Mouse (Mus musculus) thymus, postnatal 36 days (tissue): ENCODE measurements around the gene Cfap61.

Experiments
- DNase-seq, 2 experiments: peaks; one replicate each; pipeline ENCODE4 v3.0.0; 2022; ENCODE audit warnings: mixed read lengths in 2 of 2

Gene Cfap61

DNA sequence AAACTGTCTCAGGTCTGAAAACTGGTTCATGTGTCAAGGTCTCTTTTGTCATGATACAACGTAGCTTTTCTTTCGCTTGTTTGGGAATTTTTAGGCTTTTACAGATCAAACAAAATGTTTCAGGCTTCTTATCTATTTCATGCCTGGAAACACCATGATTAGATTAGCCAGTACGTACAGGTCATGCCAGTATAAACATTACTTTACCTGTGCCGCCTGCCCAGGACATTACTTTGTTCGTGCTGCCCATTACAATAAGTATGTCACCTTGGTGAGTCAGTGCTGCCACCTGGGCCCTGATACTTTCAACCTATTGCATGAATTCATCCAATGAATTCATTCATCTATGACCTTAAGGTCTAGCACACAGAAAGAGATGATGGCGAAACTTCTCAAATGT is 88.3 kb downstream of the Cfap61 start:
- DNase-seq = no peak

DNA sequence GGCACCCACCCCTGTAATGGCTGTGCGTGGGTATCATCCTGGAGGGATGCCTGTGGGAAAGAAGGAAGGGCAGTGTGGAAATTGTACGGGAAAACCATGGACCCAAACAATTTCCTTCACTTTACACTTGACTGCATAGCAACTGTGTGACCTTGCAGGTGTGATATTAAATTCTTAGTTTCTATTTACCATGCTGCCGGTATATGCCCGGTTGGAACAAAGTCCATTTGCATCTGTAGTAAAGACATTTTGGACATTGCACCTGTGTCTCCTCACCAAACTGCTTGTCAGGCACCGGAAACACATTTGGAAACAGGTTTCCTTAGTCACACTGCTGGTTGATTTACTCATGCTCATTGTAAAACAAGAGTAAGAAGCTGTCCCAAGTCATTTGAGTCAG is 109.1 kb downstream of the Cfap61 start:
- DNase-seq = no peak

DNA sequence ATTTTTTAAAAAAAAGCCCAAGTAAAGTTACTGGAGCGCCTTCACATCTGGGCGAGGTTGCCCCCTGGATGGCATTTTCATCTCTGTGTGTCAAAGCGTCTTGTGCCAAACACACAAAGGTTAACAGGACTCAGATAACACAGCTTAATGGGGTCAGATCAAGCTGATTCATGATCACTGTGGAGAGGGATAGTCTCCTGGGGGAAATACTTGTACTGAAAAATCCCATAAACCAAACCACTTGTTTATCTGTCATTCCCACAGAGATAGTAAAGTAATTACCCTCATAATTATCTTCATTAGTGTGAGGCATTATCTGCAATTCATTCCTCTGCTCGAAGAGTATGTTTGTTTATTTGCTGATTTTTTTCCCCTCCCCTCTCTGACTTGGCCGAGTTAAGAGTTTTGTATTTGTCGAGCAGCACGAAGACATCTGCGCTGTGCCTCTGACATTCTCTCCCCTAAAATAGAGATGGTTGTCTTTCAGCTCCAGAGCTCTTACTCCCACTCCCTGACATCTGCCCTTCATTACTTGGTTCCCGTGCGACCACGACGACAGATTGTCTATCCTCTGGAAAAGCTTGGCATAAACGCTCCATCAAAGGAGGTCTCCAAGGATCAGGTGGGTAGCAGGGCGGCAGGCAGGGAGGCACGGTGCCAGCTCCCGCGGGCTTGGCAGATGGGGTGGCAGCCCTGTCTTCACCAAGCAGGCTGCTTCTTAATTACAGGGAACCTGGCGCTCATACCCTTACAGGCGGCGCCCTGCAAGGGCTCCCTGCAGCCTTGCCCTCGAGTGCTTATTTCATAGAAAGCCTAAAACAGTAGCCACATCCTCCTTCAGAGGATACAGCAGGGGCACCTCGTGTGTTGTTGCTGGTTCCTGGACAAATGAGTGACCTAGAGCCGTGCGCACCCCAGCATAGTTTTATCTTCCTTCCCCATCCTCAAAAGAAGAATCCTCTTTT is 110.6 kb downstream of the Cfap61 start:
- no peak for DNase-seq

DNA sequence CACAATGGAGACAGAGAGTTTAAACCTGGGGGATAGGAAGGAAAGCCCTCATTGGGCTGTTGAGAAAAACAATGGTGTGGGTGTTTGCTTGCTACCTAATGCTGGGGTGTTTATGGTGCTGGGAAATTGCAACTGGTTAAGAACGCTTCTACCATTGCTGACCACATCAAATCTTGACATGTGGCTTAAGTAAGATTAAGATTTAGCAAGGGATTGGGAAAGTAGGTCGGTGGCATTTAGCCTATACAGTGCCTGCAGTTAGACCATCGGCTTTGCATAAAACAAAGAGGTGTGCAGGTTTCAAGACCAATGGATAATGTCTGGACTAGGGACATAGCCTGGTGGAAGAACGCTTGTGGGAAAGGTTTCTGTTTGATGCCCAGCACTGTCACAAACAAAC is 113.1 kb downstream of the Cfap61 start:
- DNase-seq = no peak

DNA sequence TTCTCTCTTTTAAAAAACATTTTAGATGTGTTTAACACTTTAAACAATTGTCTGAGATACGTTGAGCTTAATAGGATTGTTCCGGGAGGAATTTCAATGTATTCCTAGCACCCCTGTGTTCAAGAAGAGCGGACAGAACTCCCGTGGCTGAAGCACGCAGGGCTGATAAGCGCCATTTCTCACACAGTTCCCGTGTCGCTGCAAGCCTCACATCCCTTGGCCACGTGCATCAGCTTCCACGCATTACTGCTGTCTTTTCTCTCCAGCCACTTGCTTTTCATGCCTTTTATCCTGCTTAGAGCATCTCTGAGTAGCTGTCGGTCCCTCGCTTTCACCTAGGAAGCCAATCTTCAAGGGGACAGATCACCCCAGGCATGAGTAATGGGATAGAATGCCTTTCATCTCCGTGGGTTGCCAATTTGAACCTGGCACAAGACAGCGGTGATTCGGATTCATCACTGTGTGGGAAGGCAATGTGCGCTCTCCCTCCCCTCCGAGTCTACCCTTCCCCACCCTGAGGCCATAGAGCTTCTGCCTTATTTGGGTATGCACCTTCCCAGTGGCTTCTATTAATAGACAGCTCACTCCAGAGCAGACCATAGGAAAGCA is 113.7 kb downstream of the Cfap61 start:
- no peak for DNase-seq

DNA sequence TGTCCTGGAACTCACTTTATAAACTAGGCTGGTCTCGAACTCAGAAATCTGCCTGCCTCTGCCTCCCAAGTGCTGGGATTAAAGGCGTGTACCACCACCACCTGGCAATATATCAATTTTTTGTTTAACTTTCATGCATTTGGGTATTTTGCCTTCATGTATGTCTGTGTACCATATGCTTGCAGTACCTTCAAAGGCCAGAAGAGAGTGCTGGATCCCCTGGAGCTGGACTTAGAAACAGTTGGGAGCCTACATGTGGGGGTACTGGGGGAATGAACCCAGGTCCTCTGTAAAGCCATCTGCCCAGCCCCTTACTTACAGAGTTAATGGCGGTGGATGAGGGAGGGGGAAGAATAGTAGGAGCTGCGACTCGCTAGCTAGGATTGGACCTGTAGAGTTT is 114.8 kb downstream of the Cfap61 start:
- DNase-seq = no peak

DNA sequence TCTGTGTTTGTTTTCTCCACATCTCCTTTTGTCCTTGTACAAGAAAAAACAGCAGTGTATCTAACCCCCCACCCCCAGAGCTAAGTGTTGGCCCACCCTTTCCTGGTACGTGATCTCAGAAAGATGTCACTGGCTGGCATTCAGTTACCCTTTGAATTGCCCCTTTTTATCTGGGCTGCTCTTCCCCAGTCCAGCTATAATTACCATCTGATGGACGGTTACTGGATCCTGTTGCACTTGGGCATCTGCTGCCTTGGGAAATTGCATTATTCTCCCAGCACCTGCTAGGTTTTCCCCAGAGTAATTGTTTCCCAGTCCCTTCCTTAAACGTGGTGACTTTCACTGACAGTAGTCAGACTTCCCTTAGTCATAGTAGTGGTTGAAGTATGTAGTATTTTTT is 115.5 kb downstream of the Cfap61 start:
- no peak for DNase-seq

DNA sequence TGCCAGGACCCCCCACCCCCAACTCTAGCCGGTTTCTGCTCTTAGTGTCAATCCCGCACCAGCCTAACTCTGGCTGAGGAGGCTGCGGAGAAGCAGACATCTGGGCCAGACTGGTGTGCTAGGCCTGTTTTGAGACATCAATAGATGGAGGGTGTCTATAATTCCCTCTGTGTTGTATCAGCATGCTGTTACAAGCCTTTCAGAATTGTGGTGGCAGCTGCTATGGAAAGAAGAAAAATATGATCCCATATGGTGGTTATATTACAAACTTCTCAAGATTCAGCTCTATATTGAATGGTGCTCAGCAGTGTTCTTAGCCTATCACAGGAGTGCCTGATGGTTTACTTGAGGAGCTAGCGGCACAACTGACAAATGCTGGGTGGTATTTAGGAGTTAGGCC is 116.8 kb downstream of the Cfap61 start:
- no peak for DNase-seq

DNA sequence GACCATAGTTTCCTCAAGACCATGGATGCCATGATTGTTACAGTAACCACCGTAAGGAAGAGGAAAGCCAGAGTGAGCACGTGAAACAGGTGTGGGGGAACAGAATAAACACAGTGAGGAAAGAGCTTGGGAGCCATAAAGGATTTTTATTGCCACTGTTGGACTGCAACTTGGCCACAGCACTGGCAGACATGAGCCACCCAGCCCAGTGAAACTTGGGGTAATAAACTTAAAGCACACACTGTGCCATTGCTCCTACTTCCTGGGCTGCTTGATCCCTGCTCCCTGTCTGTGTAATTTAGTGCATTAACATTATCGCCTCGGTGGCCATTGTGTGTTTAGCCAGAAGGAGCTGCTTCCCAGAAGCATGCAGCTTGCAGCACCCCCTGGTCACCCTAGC is 122.5 kb downstream of the Cfap61 start:
- DNase-seq = no peak

DNA sequence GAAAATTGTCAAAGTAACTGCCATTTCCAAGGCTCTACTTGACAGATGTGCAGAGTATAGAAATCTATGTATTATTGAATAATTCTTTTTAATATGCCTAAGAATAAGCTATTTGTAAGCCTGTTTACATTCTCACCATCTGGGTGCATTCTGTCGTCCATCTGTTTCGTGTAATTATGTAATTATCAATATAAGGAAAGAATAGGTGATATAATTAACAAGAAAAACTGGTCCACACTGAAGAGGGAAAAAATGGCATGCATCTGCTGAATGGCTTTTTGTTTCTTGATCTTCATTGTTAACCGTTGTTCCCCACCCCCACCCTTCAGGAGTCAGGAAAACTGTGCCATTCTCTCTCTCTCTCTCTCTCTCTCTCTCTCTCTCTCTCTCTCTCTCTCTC is 124.2 kb downstream of the Cfap61 start:
- no peak for DNase-seq

DNA sequence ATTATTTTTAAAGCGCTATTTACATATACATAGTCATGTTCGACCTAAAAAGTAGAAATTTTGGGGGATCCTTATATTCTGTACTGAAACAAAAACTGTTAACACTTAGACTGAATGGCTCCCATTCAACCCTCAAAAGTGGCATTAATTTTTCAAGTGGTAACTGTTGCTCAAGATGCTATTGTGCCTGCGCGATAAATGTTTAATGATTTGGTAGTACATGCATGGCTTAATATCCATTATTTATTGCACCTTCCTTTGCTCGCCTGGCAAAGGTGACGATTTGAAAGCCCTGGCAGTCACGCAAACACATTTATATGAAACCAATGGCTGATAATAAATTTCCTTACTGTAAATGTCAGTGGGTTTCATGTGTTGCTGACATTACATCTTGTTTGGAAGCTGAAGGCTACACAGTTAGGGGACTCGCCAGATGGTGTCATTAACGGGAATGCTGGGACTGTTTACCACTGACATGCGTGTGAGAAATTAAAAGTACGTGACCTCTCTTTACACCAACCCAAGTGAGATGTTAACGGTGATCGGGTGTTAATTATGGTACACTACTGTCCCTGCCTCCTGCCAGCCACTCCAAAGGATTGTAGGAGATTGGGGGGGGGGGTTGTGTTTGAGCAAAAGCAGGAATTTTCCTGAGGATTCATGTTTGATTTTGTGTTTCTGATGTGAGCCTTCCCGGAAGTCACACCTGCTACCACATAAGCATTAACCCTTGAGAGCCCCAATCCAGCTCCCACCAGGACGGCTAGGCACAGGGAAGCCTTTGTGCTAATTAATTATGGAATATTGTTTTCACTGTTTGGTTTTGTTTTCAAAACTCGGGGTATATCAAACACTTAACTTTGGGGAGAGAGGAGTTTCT is 127.1 kb downstream of the Cfap61 start:
- DNase-seq = no peak

DNA sequence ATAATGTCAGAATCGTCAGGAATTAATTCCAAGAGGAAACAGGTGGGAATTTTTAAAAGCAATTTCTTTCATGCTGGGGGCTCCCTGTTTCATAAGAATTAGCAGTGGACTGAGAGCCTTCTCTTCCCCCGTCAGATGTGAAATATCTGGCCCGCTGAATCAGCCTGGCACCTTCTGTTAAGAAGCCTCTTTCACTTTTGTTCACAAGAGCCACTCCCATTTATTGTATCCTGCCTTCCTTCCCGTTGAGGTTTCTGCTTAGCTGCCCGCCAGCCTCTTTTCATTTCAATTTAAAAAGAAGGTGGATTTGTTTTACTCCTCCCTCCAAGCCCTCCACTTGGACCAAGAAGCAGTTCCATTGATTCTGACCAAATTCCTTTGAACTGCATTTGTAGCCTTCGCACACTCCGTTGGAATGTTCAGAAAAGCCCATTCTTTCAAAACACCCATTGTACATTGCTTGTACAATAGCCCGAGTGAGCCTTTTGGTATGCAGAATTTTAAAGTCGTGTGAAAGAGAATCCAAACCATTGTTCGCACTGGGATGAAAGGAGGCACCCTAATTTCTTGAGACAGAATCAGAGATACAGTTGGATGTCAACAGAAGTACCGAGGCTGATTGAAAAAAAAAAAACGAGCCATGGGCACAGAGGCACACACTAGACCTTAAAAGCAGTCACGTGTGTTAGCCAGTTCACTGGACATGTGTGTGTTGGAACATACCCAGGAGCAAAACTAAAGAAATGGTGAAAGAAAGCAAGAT is 127.9 kb downstream of the Cfap61 start:
- DNase-seq = no peak

DNA sequence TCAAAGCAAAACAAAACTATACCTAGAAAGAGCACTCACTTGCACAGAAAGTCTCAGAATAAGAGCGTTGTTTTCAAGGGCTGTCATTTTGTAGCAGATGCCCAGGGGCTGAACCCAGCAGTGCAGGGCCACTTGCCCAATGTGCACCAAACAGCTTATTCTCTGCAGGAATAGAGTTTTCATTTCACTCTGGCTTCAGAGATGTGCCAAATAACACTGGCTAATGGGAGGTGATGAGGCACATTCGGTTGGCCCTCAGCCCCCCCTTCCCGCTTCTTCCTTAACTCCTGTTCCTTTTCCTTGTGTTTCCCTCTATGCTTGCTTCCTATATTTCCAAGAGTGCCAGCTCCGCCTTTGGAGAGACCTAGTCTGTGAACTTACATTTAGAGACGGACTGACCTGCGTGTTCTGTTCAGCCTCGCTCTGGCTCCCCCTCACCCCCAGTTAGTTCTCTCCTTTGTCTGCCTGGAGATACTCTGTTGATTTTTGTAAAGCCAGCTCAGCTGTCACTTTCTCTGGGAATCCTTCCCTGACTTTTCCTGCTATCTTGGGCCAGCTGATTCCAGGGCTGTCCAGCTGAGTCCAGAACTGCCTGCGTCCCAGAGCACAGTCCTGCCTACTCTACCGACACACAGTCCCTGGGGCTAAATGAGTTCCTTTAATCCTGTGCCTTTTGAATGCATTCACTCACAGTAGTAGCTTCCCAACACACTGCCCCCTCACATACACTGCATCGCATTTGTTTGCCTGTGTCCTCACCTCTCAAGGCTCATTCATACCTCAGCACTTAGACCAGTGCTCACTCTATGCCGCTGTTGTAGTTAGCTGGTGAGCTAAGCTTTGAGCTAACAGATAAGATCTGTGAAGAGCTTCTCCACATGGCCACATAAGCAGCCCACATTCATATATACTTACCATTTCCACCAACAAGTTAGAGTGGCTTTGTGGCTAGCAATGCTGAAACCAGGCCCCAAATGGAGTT is 128.8 kb downstream of the Cfap61 start:
- no peak for DNase-seq

DNA sequence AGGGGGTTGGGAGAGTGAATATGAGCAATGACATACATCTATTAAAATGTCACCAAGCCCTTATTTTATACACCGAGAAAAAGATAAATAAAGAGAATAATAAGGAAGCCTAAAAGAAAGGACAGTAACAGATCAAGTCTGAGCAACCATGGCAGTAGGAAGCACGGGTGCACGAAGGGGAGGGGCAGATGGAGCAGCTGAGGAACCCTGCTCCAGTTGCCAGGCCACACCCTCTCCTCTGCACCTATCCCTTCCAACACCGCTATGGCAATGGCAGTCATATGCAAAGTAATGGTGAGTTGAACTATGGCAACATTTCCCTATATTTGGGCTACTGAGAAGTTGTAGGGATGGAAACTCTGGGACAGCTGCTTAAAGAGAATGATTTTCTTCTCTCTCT is 132.8 kb downstream of the Cfap61 start:
- DNase-seq = no peak

DNA sequence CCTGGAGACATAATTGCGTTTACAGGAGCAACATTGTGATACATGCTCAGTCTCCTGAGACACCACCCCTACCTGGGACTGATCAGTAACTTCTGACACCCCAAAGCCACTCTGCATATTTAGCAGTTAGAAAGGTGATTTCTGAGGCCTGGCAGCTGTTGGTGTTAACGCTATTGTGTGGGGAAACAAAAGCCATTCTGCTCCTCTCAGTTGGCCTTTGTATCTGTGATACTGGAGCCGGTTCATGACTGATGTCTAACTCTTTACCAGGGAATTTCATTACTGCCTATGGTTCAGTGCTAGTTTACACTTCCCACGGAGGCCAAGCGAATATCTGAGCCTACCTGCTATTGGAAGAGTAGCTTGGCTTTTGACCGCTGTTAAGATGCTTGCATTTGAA is 138.7 kb downstream of the Cfap61 start:
- no peak for DNase-seq

DNA sequence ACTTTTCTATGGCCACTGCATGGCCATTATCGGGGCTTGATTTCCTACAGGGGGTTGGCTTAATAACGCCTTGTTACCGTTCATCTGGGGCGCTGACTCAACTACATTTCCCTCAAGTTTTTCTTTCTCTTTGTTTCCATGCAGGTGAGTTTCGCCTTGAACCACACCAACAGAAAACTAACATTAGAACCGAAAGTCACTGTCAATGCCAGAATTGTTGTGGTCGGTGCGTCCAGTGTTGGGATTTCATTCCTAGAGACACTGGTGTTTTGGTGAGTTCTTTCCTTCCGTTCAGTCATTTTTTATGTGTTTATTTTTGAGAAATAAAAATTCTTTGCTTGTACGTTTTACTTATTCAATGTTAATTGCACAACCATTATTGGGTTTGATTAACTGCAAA is 142.5 kb downstream of the Cfap61 start:
- no peak for DNase-seq

DNA sequence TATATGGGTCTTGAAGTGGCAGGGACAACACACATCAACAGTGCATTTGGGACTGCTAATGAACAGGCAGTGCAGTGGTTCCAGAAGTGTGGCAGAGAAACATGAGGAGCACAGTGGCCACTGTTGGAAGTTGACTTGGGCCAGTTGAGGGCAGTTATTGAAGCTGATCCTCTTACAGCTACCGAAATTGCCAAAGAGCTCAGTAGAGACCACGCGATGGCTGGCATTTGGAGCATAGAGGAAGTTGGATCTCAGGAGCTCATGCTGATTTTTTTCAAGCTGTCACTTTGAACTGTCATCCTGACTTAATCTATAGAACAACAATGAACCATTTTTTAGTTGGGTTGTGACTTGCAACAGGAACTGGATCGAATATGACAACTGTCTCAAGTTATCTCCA is 145.7 kb downstream of the Cfap61 start:
- no peak for DNase-seq

DNA sequence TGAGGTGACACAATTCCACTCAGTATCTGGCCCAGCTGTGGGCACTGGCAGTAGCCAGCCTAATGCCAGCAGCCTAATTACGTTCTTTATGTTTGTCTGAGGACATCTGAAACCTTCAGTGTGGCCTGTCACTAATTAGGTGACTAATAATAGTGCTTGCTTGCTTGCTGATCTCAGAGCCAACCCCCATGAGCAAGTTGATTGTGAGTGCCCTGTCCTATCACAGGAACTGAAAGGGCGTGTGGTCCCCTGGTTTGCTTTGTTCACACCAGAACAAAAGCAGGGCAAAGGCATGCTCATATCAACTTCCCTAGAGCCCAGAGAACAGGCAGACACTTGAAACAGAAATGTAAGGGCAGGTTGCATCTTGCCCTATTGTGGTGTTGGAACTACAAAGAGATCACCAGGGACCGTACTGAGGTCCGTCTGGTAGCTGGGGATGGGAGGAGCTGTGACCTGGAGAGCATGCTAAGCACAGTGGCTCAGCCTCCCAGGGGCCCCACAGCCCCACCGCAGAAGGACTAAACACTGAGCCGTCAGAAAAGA is 148.8 kb downstream of the Cfap61 start:
- DNase-seq = no peak

DNA sequence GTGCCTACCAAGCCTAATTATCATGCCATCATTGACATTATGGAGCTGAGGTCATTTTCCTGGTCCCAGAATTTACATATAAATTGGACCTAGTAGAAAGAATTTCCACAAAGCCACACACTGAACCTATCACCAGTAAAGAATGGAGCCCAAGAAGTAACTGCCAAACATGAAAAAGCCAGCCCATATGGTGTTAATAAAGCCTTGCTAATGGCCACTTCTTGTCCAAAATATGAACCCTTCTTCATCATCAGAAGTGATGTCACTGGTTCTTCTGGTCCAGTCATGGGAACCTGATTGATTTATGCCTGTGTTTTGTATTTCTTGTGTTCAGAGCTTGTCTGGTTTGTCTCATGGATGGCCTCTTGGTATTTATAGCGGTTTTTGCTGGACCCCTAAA is 152.8 kb downstream of the Cfap61 start:
- DNase-seq = no peak

DNA sequence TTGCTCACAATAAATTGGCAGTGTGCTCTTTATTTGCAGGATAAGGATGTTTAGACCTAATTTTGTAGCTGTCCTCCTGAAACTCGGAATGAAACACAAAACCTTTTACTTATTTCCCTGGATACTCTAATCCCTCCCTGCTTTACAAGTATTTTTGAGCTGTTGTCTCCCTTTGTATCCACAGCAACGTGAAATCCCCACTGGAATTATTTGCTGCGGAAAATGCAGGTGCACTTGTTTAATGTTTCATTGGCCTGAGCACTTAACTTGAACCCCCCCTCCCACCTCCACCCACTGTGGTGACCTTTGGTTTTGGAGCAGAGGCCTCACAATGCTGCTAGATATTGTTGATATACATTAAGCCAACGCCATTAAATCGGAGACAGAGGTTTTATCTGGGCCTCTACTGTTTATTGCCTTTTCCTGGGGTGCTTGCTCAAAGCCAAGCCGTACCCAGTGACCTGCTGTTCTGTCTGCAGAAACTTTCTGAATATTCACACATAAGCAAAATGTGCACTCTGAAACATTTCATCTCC is 154.6 kb downstream of the Cfap61 start:
- no peak for DNase-seq

DNA sequence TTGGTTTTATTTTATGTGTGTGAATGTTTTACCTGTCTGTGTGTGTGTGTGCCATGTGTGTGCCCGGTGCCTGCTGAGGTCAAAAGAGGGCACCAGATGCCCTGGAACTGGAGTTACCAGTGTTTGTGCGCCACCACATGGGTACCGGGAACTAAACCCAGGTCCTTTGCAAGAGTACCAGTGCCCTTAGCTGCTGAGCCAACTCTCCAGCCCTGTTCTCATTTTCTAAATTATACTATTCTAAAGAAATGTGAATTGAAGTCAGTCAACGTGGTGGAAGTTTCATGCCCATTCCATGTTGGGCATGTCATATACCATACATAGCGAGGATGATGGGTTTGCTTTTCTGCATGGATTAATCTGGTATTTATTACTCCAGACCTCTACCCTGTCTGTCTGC is 162.9 kb downstream of the Cfap61 start:
- DNase-seq = no peak
